Mouse (Mus musculus) right cerebral cortex, postnatal 36 days (tissue): ENCODE results near the gene Gm28048.

ENCODE experiments used
- DNase-seq, 2 experiments: peaks; one replicate each; pipeline ENCODE4 v3.0.0; 2022; ENCODE audit warnings: low spot score in 2 of 2, mixed read lengths in 1 of 2

Gm28048 gene

GRCm38 (mm10) chr11:22949101-22949500 lies 32.8 kb downstream of the Gm28048 start:
- DNase-seq = no peak

GRCm38 (mm10) chr11:22938983-22939382 lies 42.9 kb downstream of the Gm28048 start:
- no peak for DNase-seq

GRCm38 (mm10) chr11:22937716-22938316 lies 44.1 kb downstream of the Gm28048 start:
- DNase-seq = no peak

GRCm38 (mm10) chr11:22936446-22937125 lies 45.3 kb downstream of the Gm28048 start:
- peak; percentile 15 to 50 for DNase-seq

- DNase-seq = no peak
Observed at GRCm38 (mm10) chr11:22932167-22932566, 49.7 kb downstream of the Gm28048 start.

GRCm38 (mm10) chr11:22931320-22931905 lies 50.5 kb downstream of the Gm28048 start:
- DNase-seq = no peak

- DNase-seq = no peak
Observed at GRCm38 (mm10) chr11:22930129-22930528, 51.8 kb downstream of the Gm28048 start.

GRCm38 (mm10) chr11:22928586-22929169 lies 53.2 kb downstream of the Gm28048 start:
- DNase-seq = no peak

- DNase-seq = no peak
Observed at GRCm38 (mm10) chr11:22923606-22924005, 58.3 kb downstream of the Gm28048 start.

- DNase-seq = no peak
Observed at GRCm38 (mm10) chr11:22922546-22922945, 59.3 kb downstream of the Gm28048 start.

- no peak for DNase-seq
Observed at GRCm38 (mm10) chr11:22919336-22919735, 62.6 kb downstream of the Gm28048 start.

GRCm38 (mm10) chr11:22917786-22918185 lies 64.1 kb downstream of the Gm28048 start:
- no peak for DNase-seq

- DNase-seq = no peak
Observed at GRCm38 (mm10) chr11:22913744-22914143, 68.1 kb downstream of the Gm28048 start.

- DNase-seq = no peak
Observed at GRCm38 (mm10) chr11:22911831-22912230, 70.1 kb downstream of the Gm28048 start.

GRCm38 (mm10) chr11:22906453-22906865 lies 75.4 kb downstream of the Gm28048 start:
- DNase-seq = no peak

- no peak for DNase-seq
Observed at GRCm38 (mm10) chr11:22902923-22903322, 79.0 kb downstream of the Gm28048 start.

- DNase-seq = no peak
Observed at GRCm38 (mm10) chr11:22900041-22900440, 81.8 kb downstream of the Gm28048 start.

GRCm38 (mm10) chr11:22897642-22898041 lies 84.2 kb downstream of the Gm28048 start:
- no peak for DNase-seq

GRCm38 (mm10) chr11:22897127-22897526 lies 84.8 kb downstream of the Gm28048 start:
- no peak for DNase-seq

GRCm38 (mm10) chr11:22893075-22893474 lies 88.8 kb downstream of the Gm28048 start:
- DNase-seq = no peak

- DNase-seq = no peak
Observed at GRCm38 (mm10) chr11:22892466-22892865, 89.4 kb downstream of the Gm28048 start.

- no peak for DNase-seq
Observed at GRCm38 (mm10) chr11:22891876-22892275, 90.0 kb downstream of the Gm28048 start.

- no peak for DNase-seq
Observed at GRCm38 (mm10) chr11:22891242-22891641, 90.6 kb downstream of the Gm28048 start.
